Comparison of ENCODE assay signal across 27 mouse cellular contexts in the genomic region with DNA sequence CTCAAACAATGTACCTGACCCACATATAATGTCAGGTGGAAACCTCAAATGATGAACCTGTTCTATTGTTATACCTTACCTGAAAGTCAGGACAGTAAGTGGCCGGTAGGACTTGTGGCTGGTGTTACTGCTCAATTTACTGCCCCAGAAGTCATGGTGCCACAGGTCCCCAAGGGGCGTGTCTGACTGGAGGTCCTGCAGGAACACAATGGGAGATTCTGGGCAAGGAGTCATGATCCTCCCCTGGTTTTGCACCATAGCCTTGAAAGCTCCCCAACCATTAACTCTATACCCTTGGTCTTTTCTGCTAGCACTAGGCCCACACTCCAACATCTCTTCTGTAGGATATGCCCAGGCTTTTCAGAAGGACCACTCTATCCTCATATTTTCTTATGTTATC. TPM values are rescaled to one million over a fixed set of nuclear protein-coding genes. Genes with fewer than 3 reads are reported as not detected.
"Had no signal": no experiment of that assay in that cellular context is flagged by ENCODE, and none has a peak within 500 bp of the region (broad histone marks: within the 10 kb centered on the region; RNA-seq: fewer than 3 reads in every experiment).

No protein-coding gene starts in this region.

- DNase-seq: cerebellum, adult 8-10 months; cerebellum, adult 9-10 months; cerebellum, adult 9-11 months; cerebellum, postnatal 10 days; cerebellum, postnatal 14 days; cerebellum, postnatal 25 days; cerebellum, postnatal 36 days; embryo, embryonic 11 days; forebrain, postnatal 0 days; gastrocnemius, adult 2 months; gastrocnemius, postnatal 10 days; gastrocnemius, postnatal 14 days; gastrocnemius, postnatal 25 days; gastrocnemius, postnatal 36 days; heart, adult 18-20 months; heart, adult 2 months had no signal

- H3K9ac ChIP-seq: embryonic facial prominence, embryonic 12.5 days; embryonic facial prominence, embryonic 13.5 days; embryonic facial prominence, embryonic 15.5 days; forebrain, embryonic 12.5 days; forebrain, embryonic 13.5 days; forebrain, embryonic 15.5 days; forebrain, postnatal 0 days had no signal

- H3K9me3 ChIP-seq: embryonic facial prominence, embryonic 10.5 days; embryonic facial prominence, embryonic 12.5 days; embryonic facial prominence, embryonic 13.5 days; embryonic facial prominence, embryonic 15.5 days; forebrain, embryonic 10.5 days; forebrain, embryonic 12.5 days; forebrain, embryonic 13.5 days; forebrain, embryonic 15.5 days had no signal

- H3K27ac ChIP-seq: embryonic facial prominence, embryonic 10.5 days; embryonic facial prominence, embryonic 12.5 days; embryonic facial prominence, embryonic 13.5 days; embryonic facial prominence, embryonic 15.5 days; forebrain, embryonic 10.5 days; forebrain, embryonic 12.5 days; forebrain, embryonic 13.5 days; forebrain, embryonic 15.5 days; gastrocnemius, adult 2 months; heart, adult 2 months had no signal

- ATAC-seq: forebrain, embryonic 13.5 days; forebrain, embryonic 14.5 days; forebrain, embryonic 15.5 days; forebrain, embryonic 16.5 days; forebrain, postnatal 0 days had no signal

- H3K27me3 ChIP-seq: embryonic facial prominence, embryonic 12.5 days; embryonic facial prominence, embryonic 13.5 days; embryonic facial prominence, embryonic 15.5 days; forebrain, embryonic 12.5 days; forebrain, embryonic 13.5 days; forebrain, embryonic 15.5 days had no signal

- H3K4me3 ChIP-seq: embryonic facial prominence, embryonic 10.5 days; embryonic facial prominence, embryonic 12.5 days; embryonic facial prominence, embryonic 13.5 days; embryonic facial prominence, embryonic 15.5 days; erythroblast, embryonic 14.5 days; forebrain, embryonic 10.5 days; forebrain, embryonic 12.5 days; forebrain, embryonic 13.5 days; forebrain, embryonic 15.5 days; gastrocnemius, adult 2 months; heart, adult 2 months had no signal

- H3K4me1 ChIP-seq: embryonic facial prominence, embryonic 10.5 days; embryonic facial prominence, embryonic 12.5 days; embryonic facial prominence, embryonic 13.5 days; embryonic facial prominence, embryonic 15.5 days had no signal

- H3K4me2 ChIP-seq: embryonic facial prominence, embryonic 12.5 days; embryonic facial prominence, embryonic 13.5 days; embryonic facial prominence, embryonic 15.5 days; forebrain, embryonic 12.5 days; forebrain, embryonic 13.5 days; forebrain, embryonic 15.5 days had no signal

RNA-seq across cellular contexts. Expression of a gene that starts 10.7 kb away (rescaled TPM):
- polyA plus RNA-seq: erythroblast, embryonic 14.5 days had no signal
